Mouse (Mus musculus) brain, embryonic 18.5 days (tissue): ENCODE measurements around the gene Ehd4.

Experiments used
- DNase-seq: peaks from one replicate; pipeline ENCODE4 v3.0.0-alpha.2; 2012; ENCODE audit warnings: low read depth, low spot score

Ehd4 gene

GRCm38 (mm10) chr2:120144390-120144789 is 10.0 kb downstream of the Ehd4 start:
- DNase-seq: no peak

GRCm38 (mm10) chr2:120142336-120142735 is 12.1 kb downstream of the Ehd4 start:
- DNase-seq: no peak

GRCm38 (mm10) chr2:120141671-120142070 is 12.7 kb downstream of the Ehd4 start:
- no peak for DNase-seq

- no peak for DNase-seq
These were observed 14.1 kb downstream of the Ehd4 start for GRCm38 (mm10) chr2:120140326-120140725.

- no peak for DNase-seq
These were observed 15.3 kb downstream of the Ehd4 start for GRCm38 (mm10) chr2:120139091-120139490.

- DNase-seq: no peak
These were observed 17.1 kb downstream of the Ehd4 start for GRCm38 (mm10) chr2:120137281-120137680.

GRCm38 (mm10) chr2:120134453-120135075 is 19.8 kb downstream of the Ehd4 start:
- DNase-seq: no peak

- no peak for DNase-seq
These were observed 22.5 kb downstream of the Ehd4 start for GRCm38 (mm10) chr2:120131881-120132280.

GRCm38 (mm10) chr2:120129252-120129908 is 25.0 kb downstream of the Ehd4 start:
- DNase-seq: no peak

- no peak for DNase-seq
These were observed 25.8 kb downstream of the Ehd4 start for GRCm38 (mm10) chr2:120128611-120129051.

GRCm38 (mm10) chr2:120128011-120128410 is 26.4 kb downstream of the Ehd4 start:
- no peak for DNase-seq

- DNase-seq: no peak
These were observed 27.5 kb downstream of the Ehd4 start for GRCm38 (mm10) chr2:120126901-120127300.

GRCm38 (mm10) chr2:120126408-120126807 is 28.0 kb downstream of the Ehd4 start:
- DNase-seq: no peak

- no peak for DNase-seq
These were observed 28.9 kb downstream of the Ehd4 start for GRCm38 (mm10) chr2:120125461-120125860.

GRCm38 (mm10) chr2:120124946-120125345 is 29.5 kb downstream of the Ehd4 start:
- no peak for DNase-seq

- DNase-seq: no peak
These were observed 30.3 kb downstream of the Ehd4 start for GRCm38 (mm10) chr2:120124096-120124495.

GRCm38 (mm10) chr2:120122983-120123382 is 31.4 kb downstream of the Ehd4 start:
- DNase-seq: no peak

GRCm38 (mm10) chr2:120117346-120117745 is 37.1 kb downstream of the Ehd4 start:
- DNase-seq: no peak

- no peak for DNase-seq
These were observed 38.0 kb downstream of the Ehd4 start for GRCm38 (mm10) chr2:120116362-120116761.

GRCm38 (mm10) chr2:120114977-120115376 is 39.4 kb downstream of the Ehd4 start:
- DNase-seq: no peak

- no peak for DNase-seq
These were observed 40.4 kb downstream of the Ehd4 start for GRCm38 (mm10) chr2:120113963-120114362.

GRCm38 (mm10) chr2:120113476-120113875 is 40.9 kb downstream of the Ehd4 start:
- DNase-seq: no peak

- DNase-seq: no peak
These were observed 42.8 kb downstream of the Ehd4 start for GRCm38 (mm10) chr2:120111596-120111995.
